ENCODE assay signal across 11 mouse cellular contexts in genomic region chr5:48058612-48059011, GRCm38 (mm10).
A peak's percentile ranks its signal among the peaks of the same experiment; 100 is the strongest.
DNase-seq lines count a peak whose midpoint lies in the region; ATAC-seq lines count a peak whose summit lies in the region.
"Had no signal": no experiment of that assay in that cellular context is flagged by ENCODE, and none has a peak within 500 bp of the region (broad histone marks: within the 10 kb centered on the region; RNA-seq: fewer than 3 reads in every experiment).

No protein-coding gene starts in this region.

- H3K36me3 ChIP-seq in forebrain, embryonic 14.5 days (ENCODE audit: control insufficient read depth, insufficient read depth, low read length) = no peaks in the 10 kb centered on the region
- H3K36me3 ChIP-seq in limb, embryonic 11.5 days (ENCODE audit: control insufficient read depth, insufficient read depth, low read length) = no peaks in the 10 kb centered on the region
- H3K36me3 ChIP-seq: heart, embryonic 10.5 days; intestine, embryonic 15.5 days had no signal

- no peak overlapping the region for H3K9ac ChIP-seq in forebrain, embryonic 14.5 days (ENCODE audit: low read length)
- H3K9ac ChIP-seq in limb, embryonic 11.5 days (ENCODE audit: low read length) = no peak overlapping the region
- H3K9ac ChIP-seq: intestine, embryonic 15.5 days; lung, embryonic 14.5 days had no signal

- ATAC-seq in forebrain, embryonic 14.5 days = peak; percentile 80
- no peak for ATAC-seq in limb, embryonic 11.5 days (ENCODE audit: insufficient number of reproducible peaks, low FRiP score, low TSS enrichment, low read depth)
- ATAC-seq: intestine, embryonic 15.5 days had no signal

- peaks cover 7% of the 10 kb centered on the region; the same call in 1 of the 2 replicates for H3K4me1 ChIP-seq in forebrain, embryonic 14.5 days (ENCODE audit: control insufficient read depth, insufficient read depth, low read length)
- peaks cover 3% of the 10 kb centered on the region; the same call in 1 of the 2 replicates for H3K4me1 ChIP-seq in limb, embryonic 11.5 days (ENCODE audit: control insufficient read depth, insufficient read depth, low read length)
- H3K4me1 ChIP-seq: heart, embryonic 10.5 days; intestine, embryonic 15.5 days had no signal

- H3K27me3 ChIP-seq in forebrain, embryonic 14.5 days (replicated peaks; ENCODE audit: control insufficient read depth, insufficient read depth, low read length) = no peaks in the 10 kb centered on the region
- no peaks in the 10 kb centered on the region for H3K27me3 ChIP-seq in limb, embryonic 11.5 days (ENCODE audit: control insufficient read depth, insufficient read depth, low read length)
- H3K27me3 ChIP-seq: intestine, embryonic 15.5 days had no signal

- intact Hi-C loops in left cerebral cortex, postnatal 4 days (cut with DNase I) = no loop called here
- intact Hi-C loops in left cerebral cortex, postnatal 36 days (cut with DNase I) = no loop called here

- no peak overlapping the region for H3K4me3 ChIP-seq in forebrain, embryonic 14.5 days (ENCODE audit: low read depth, low read length)
- no peak overlapping the region for H3K4me3 ChIP-seq in limb, embryonic 11.5 days (ENCODE audit: low read depth, low read length)
- H3K4me3 ChIP-seq: heart, embryonic 10.5 days; intestine, embryonic 15.5 days had no signal

- peak; percentile 8 for DNase-seq in left cerebral cortex, postnatal 4 days
- DNase-seq in left cerebral cortex, postnatal 36 days (ENCODE audit: low spot score in 2 of 2) = no peak
- DNase-seq in forebrain, embryonic 14.5 days (ENCODE audit: low spot score) = peak; percentile 80
- peak; percentile 41 for DNase-seq in limb, embryonic 11.5 days (ENCODE audit: low spot score)
- DNase-seq in retina, postnatal 1 day = peak; percentile 81
- no peak for DNase-seq in cerebellum, postnatal 4 days (ENCODE audit: low spot score in 2 of 2)
- no peak for DNase-seq in gastrocnemius, postnatal 10 days
- DNase-seq: cerebellum, postnatal 25 days; lung, embryonic 14.5 days had no signal

- peak overlapping the region; percentile 15 for H3K4me2 ChIP-seq in forebrain, embryonic 14.5 days (ENCODE audit: low read length)
- no peak overlapping the region; the same call in 1 of the 2 replicates for H3K4me2 ChIP-seq in limb, embryonic 11.5 days (ENCODE audit: low read depth, severe bottlenecking)
- H3K4me2 ChIP-seq: intestine, embryonic 15.5 days; lung, embryonic 14.5 days had no signal

- no peaks in the 10 kb centered on the region for H3K9me3 ChIP-seq in forebrain, embryonic 14.5 days (replicated peaks; ENCODE audit: control insufficient read depth, low read length)
- no peaks in the 10 kb centered on the region for H3K9me3 ChIP-seq in limb, embryonic 11.5 days (ENCODE audit: control insufficient read depth, low read length)
- H3K9me3 ChIP-seq: heart, embryonic 10.5 days; intestine, embryonic 15.5 days had no signal

- 9% methylated on average over 10 of the region's 10 CpGs for WGBS in forebrain, embryonic 14.5 days
- 26% methylated on average over 10 of the region's 10 CpGs for WGBS in limb, embryonic 11.5 days

- no peak overlapping the region for H3K27ac ChIP-seq in forebrain, embryonic 14.5 days (ENCODE audit: low read depth, low read length)
- H3K27ac ChIP-seq in limb, embryonic 11.5 days (replicated peaks; ENCODE audit: low read depth, low read length) = no peak overlapping the region
- H3K27ac ChIP-seq: heart, embryonic 10.5 days; intestine, embryonic 15.5 days had no signal

Comparison
In these comparisons a context has a peak if more than half of its experiments do, and no peak if none do; other contexts are left out.
1. DNase-seq: peak in left cerebral cortex, postnatal 4 days (single experiment), forebrain, embryonic 14.5 days (single experiment), limb, embryonic 11.5 days (single experiment) and retina, postnatal 1 day (single experiment); none in left cerebral cortex, postnatal 36 days (0 of 2), cerebellum, postnatal 4 days (0 of 2) and gastrocnemius, postnatal 10 days (single experiment).